Mouse (Mus musculus) midbrain, embryonic 16.5 days (tissue): ENCODE measurements at regions not wholly inside any gene's neighbourhood (a gene's known extent, or its start where the extent isn't known, plus 50 kb on each side); places are given as distances from the start of the nearest gene placed in this dataset.
A peak's percentile ranks its signal among the peaks of the same experiment; 100 is the strongest.

ENCODE experiments used
- ATAC-seq: fragments of 200-750 bp; cut with Nextera tagmentation; 2 replicates; pipeline ENCODE4 v1.8.0; 2017; ENCODE audit warnings: moderate TSS enrichment
- H3K27ac ChIP-seq: fragments of 300-500 bp; sonication (generic); 2 replicates; pipeline ENCODE4 v1.5.1; 2014; ENCODE audit warnings: mild to moderate bottlenecking, low read length, mixed read lengths
- H3K27me3 ChIP-seq: fragments of 300-500 bp; sonication (generic); 2 replicates; pipeline ENCODE4 v1.6.1; 2014; ENCODE audit warnings: low read depth, low read length, mixed read lengths; ENCODE audit not compliant: control insufficient read depth, insufficient read depth
- H3K36me3 ChIP-seq: fragments of 300-500 bp; sonication (generic); 2 replicates; pipeline ENCODE4 v1.6.1; 2014; ENCODE audit warnings: mild to moderate bottlenecking, low read length, moderate library complexity, mixed read lengths; ENCODE audit not compliant: control insufficient read depth, insufficient read depth
- H3K4me1 ChIP-seq: fragments of 300-500 bp; sonication (generic); 2 replicates; pipeline ENCODE4 v1.6.1; 2014; ENCODE audit warnings: mild to moderate bottlenecking, low read length, mixed read lengths; ENCODE audit not compliant: control insufficient read depth, insufficient read depth
- H3K4me2 ChIP-seq: fragments of 300-500 bp; sonication (generic); 2 replicates; pipeline ENCODE4 v1.6.1; 2014; ENCODE audit warnings: mild to moderate bottlenecking, low read length, mixed read lengths
- H3K4me3 ChIP-seq: fragments of 300-500 bp; sonication (generic); 2 replicates; pipeline ENCODE4 v1.5.1; 2014; ENCODE audit warnings: low read depth, mild to moderate bottlenecking, low read length, moderate library complexity, mixed read lengths
- H3K9ac ChIP-seq: fragments of 300-500 bp; sonication (generic); 2 replicates; pipeline ENCODE4 v1.6.1; 2014; ENCODE audit warnings: low read depth, low read length, mixed read lengths
- H3K9me3 ChIP-seq: fragments of 300-500 bp; sonication (generic); replicated peaks from 2 replicates; pipeline ENCODE4 v1.6.1; 2014; ENCODE audit warnings: mild to moderate bottlenecking, low read length, mixed read lengths; ENCODE audit not compliant: control insufficient read depth, poor library complexity, severe bottlenecking
- WGBS: fragments of 180-500 bp; shearing (Covaris S2); extraction: QIAGEN DNeasy Blood & Tissue Kit; methylation state at CpG from one replicate; pipeline ENCODE4 v1.1.7; 2014; 5-methylcytosine and 5-hydroxymethylcytosine counted together

GRCm38 (mm10) chr15:51502742-51503270 lies 2381.9 kb upstream of the Gm7489 start:
- ATAC-seq: peak; percentile 79
- Histone ChIP-seq H3K9me3 (no peaks in the 10 kb centered on the region), H3K9ac (0 out of 2 replicates have a peak overlapping the region, but pooled peaks have one; percentile 5), H3K4me1 (peaks cover 6% of the 10 kb centered on the region), H3K4me2 (peak overlapping the region; percentile 50), H3K27ac (peak overlapping the region; percentile 34; the same call in 1 of the 2 replicates), H3K4me3 (peak overlapping the region; percentile 14), H3K36me3 (no peaks in the 10 kb centered on the region), H3K27me3 (no peaks in the 10 kb centered on the region)
- WGBS: 19% methylated on average over 10 of the region's 10 CpGs

- Histone ChIP-seq H3K4me3 (peak overlapping the region; percentile 14; the same call in 1 of the 2 replicates), H3K27me3 (no peaks in the 10 kb centered on the region), H3K36me3 (no peaks in the 10 kb centered on the region), H3K4me2 (peak overlapping the region; percentile 50), H3K9ac (no peak overlapping the region), H3K9me3 (no peaks in the 10 kb centered on the region), H3K4me1 (peaks cover 6% of the 10 kb centered on the region), H3K27ac (peak overlapping the region; percentile 26)
- 0 out of 2 replicates have a peak, but pooled peaks have one; percentile 36 for ATAC-seq
- 8% methylated on average over 8 of the region's 8 CpGs for WGBS
These were observed 2381.4 kb upstream of the Gm7489 start for GRCm38 (mm10) chr15:51503341-51503740.

- ATAC-seq: no peak
- Histone ChIP-seq H3K4me2 (no peak overlapping the region), H3K27ac (no peak overlapping the region; the same call in 1 of the 2 replicates), H3K9me3 (no peaks in the 10 kb centered on the region), H3K27me3 (no peaks in the 10 kb centered on the region), H3K4me1 (peaks cover 6% of the 10 kb centered on the region), H3K4me3 (no peak overlapping the region), H3K36me3 (no peaks in the 10 kb centered on the region), H3K9ac (no peak overlapping the region)
- 78% methylated on average over 11 of the region's 11 CpGs for WGBS
These were observed 2380.5 kb upstream of the Gm7489 start for GRCm38 (mm10) chr15:51504016-51504760.

- Histone ChIP-seq H3K27me3 (no peaks in the 10 kb centered on the region), H3K9ac (no peak overlapping the region), H3K4me2 (no peak overlapping the region), H3K9me3 (no peaks in the 10 kb centered on the region), H3K4me1 (peaks cover 6% of the 10 kb centered on the region), H3K4me3 (no peak overlapping the region), H3K36me3 (no peaks in the 10 kb centered on the region), H3K27ac (no peak overlapping the region)
- ATAC-seq: no peak
- 91% methylated on average over 5 of the region's 5 CpGs for WGBS
These were observed 2379.9 kb upstream of the Gm7489 start for GRCm38 (mm10) chr15:51504789-51505188.

- Histone ChIP-seq H3K27me3 (no peaks in the 10 kb centered on the region), H3K4me1 (peaks cover 11% of the 10 kb centered on the region), H3K9me3 (no peaks in the 10 kb centered on the region), H3K27ac (no peak overlapping the region), H3K9ac (no peak overlapping the region), H3K36me3 (no peaks in the 10 kb centered on the region), H3K4me2 (no peak overlapping the region), H3K4me3 (no peak overlapping the region)
- WGBS: 90% methylated on average over 2 of the region's 2 CpGs
- no peak for ATAC-seq
These were observed 2377.6 kb upstream of the Gm7489 start for GRCm38 (mm10) chr15:51507126-51507525.

- H3K27me3 ChIP-seq: no peaks in the 10 kb centered on the region
- H3K4me2 ChIP-seq: no peak overlapping the region
- no peak overlapping the region for H3K9ac ChIP-seq
- peak; percentile 78 for ATAC-seq
- no peak overlapping the region for H3K4me3 ChIP-seq
- no peak overlapping the region for H3K27ac ChIP-seq
- H3K36me3 ChIP-seq: no peaks in the 10 kb centered on the region
- no peaks in the 10 kb centered on the region for H3K9me3 ChIP-seq
- 19% methylated on average over 5 of the region's 5 CpGs for WGBS
- H3K4me1 ChIP-seq: 0 out of 2 replicates have a peak, but pooled peaks cover 4% of the 10 kb centered on the region
These were observed 2373.4 kb upstream of the Gm7489 start for GRCm38 (mm10) chr15:51511319-51511718.

- H3K4me2 ChIP-seq: no peak overlapping the region
- 61% methylated on average over 5 of the region's 5 CpGs for WGBS
- no peak overlapping the region for H3K4me3 ChIP-seq
- no peaks in the 10 kb centered on the region for H3K9me3 ChIP-seq
- no peaks in the 10 kb centered on the region for H3K27me3 ChIP-seq
- H3K36me3 ChIP-seq: no peaks in the 10 kb centered on the region
- no peak overlapping the region for H3K9ac ChIP-seq
- ATAC-seq: no peak
- H3K27ac ChIP-seq: no peak overlapping the region
- H3K4me1 ChIP-seq: no peaks in the 10 kb centered on the region
These were observed 2348.4 kb upstream of the Gm7489 start for GRCm38 (mm10) chr15:51536317-51536716.

- H3K4me2 ChIP-seq: no peak overlapping the region
- WGBS: 81% methylated on average over 4 of the region's 4 CpGs
- no peak for ATAC-seq
These were observed 2333.4 kb upstream of the Gm7489 start for GRCm38 (mm10) chr15:51551216-51551775.

GRCm38 (mm10) chr15:51558215-51558614 lies 2326.5 kb upstream of the Gm7489 start:
- no peak overlapping the region for H3K9ac ChIP-seq
- ATAC-seq: no peak
- H3K4me1 ChIP-seq: no peaks in the 10 kb centered on the region

More at GRCm38 (mm10) chr15:51551216-51551775, 2333.4 kb upstream of the Gm7489 start:
- H3K27ac ChIP-seq: no peak overlapping the region
- no peaks in the 10 kb centered on the region for H3K9me3 ChIP-seq
- H3K4me1 ChIP-seq: no peaks in the 10 kb centered on the region
- H3K27me3 ChIP-seq: no peaks in the 10 kb centered on the region
- H3K9ac ChIP-seq: no peak overlapping the region
- no peak overlapping the region for H3K4me3 ChIP-seq
- no peaks in the 10 kb centered on the region for H3K36me3 ChIP-seq

More at GRCm38 (mm10) chr15:51558215-51558614, 2326.5 kb upstream of the Gm7489 start:
- Histone ChIP-seq H3K9me3 (no peaks in the 10 kb centered on the region), H3K4me3 (no peak overlapping the region), H3K27me3 (no peaks in the 10 kb centered on the region), H3K36me3 (no peaks in the 10 kb centered on the region), H3K27ac (no peak overlapping the region), H3K4me2 (no peak overlapping the region)
